Mouse (Mus musculus) gonadal fat pad, adult 2 months (tissue): Measurements from ENCODE around the gene Actrt2. TPM values are rescaled to one million over a fixed set of nuclear protein-coding genes. Genes with fewer than 3 reads are reported as not detected.

Source experiments
- DNase-seq: peaks from one replicate; pipeline ENCODE4 v3.0.0-alpha.2; 2012; ENCODE audit warnings: low read depth
- polyA plus RNA-seq: library from polyadenylated mRNA; depleted of rRNA; stranded (reverse); fragments of >200 nt; gene quantifications from 2 replicates; pipeline ENCODE4 v1.2.3, GENCODE M21; 2012; rRNA removed

Gene Actrt2
- polyA plus RNA-seq, 1 experiment: 1.6 TPM

GRCm38 (mm10) chr4:154638320-154638886 lies 29.3 kb downstream of the Actrt2 start:
- no peak for DNase-seq

DNA sequence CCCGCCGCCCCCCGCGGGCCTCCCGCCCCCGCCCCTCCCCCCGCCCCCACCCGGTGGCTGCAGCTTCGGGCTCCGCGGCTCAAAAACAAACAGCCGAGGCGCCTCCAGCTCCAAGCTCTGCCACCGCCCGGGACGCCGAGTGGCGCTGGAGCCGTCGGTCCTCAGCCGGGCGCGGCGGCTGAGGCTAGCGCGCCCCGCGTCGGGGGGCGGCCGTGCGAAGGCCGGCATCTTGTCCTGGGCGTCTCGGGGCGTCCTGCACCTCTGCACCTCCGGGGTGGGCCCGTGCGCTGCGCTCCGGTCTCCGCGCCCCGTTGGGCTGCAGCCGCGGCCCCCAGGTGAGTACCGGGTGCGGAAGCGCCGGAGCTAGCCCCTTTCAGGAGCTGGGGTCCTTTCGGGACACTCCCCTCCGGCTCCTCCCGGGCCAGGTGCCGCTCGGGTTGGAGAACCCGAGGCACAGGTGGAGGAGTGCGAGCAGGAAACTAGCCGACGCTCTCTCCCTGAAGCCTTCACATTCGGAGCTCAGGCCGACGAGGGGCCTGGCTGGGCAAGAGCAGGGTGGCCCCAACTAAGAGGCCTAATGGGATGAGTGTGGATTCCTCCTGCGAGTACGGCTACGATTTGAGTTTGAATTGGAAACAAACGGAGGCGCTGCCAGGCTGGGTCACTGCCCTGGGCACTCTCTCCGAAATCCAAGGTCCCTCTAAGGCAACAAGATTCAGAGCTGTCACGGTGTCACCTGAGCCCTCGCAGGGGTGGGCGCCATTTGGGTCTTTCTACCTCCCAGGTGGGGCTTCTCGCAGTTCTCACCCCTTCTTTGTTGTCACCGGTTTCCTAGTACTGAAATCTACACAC lies 30.0 kb downstream of the Actrt2 start:
- DNase-seq: no peak

DNA sequence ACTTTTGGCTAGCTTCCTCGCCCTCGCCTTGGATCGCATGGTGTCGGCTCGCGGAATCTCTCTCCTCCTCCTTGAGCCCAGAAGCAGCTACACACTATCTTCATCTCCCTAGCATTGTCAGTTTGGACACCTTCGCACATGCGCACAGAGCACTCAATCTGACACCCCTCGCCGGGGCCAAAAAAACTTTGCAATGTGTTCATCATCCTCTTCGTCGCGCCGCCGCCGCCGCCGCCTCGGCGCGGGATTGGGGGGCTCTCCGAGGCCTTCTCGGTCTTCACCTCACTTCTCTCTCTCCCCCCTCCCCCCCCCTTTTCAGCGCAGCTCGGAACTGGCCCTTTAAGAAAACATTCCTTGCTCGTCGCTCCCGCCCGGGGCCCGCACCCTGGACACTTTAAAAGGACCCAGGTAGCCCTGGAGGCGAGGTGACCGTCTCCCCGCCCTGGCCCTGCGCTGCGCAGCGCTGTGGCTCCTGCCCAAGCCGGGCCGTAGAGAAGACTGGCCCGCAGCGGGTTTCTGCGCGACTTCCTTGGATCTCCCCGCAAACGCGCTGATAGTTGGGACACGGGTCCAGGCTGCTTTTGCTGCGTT lies 30.9 kb downstream of the Actrt2 start, which contains the start of gene Prdm16:
Gene Prdm16, minus strand, starts transcription at position 153 of the 591 bp plus-strand sequence.
- DNase-seq: no peak

GRCm38 (mm10) chr4:154636053-154636433 lies 31.6 kb downstream of the Actrt2 start:
- DNase-seq: no peak

GRCm38 (mm10) chr4:154635241-154636052 lies 32.2 kb downstream of the Actrt2 start:
- DNase-seq: no peak

DNA sequence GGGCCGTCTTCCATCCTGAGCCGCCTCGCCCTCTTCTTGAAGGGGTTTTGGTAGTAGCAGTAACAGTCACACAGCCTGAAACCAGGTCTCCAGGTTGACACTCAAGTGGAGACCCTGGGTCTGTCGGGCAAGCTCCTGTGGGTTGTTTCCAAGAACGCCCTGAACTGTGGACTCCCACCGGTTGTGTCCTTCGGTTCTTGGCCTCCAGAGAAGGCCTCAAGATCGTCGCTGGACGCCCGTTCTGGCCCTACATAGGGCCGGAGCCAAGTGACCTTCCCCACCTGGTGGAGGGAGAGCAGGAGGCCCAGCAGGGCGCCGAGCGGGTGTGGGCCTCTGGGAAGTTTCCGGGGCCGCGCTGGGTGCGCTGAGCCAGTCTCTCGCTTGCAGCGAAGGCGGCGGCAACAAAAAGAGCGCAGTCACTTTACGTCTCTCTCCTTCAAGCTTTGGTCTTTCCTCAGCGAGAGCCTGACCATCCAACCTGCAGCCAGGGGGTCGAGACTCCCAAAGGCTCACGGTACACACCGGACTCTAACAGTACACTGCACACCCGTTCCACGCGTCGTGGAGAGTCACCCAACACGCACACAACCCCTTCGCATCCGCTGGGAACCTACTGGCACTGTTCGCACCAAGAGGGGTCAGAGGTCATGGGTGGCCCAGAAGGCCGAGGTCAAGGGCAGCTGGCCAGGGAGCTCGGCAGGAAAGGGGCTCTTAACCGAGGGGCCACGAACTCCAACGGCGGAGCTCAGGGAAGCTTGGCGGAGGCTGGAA lies 33.0 kb downstream of the Actrt2 start:
- DNase-seq: no peak

- no peak for DNase-seq
Measured at GRCm38 (mm10) chr4:154634001-154634400, 33.7 kb downstream of the Actrt2 start.

- no peak for DNase-seq
Measured at GRCm38 (mm10) chr4:154632800-154633764, 34.6 kb downstream of the Actrt2 start.

- DNase-seq: no peak
Measured at GRCm38 (mm10) chr4:154630763-154631162, 36.9 kb downstream of the Actrt2 start.

GRCm38 (mm10) chr4:154627419-154628142 lies 40.1 kb downstream of the Actrt2 start:
- no peak for DNase-seq

DNA sequence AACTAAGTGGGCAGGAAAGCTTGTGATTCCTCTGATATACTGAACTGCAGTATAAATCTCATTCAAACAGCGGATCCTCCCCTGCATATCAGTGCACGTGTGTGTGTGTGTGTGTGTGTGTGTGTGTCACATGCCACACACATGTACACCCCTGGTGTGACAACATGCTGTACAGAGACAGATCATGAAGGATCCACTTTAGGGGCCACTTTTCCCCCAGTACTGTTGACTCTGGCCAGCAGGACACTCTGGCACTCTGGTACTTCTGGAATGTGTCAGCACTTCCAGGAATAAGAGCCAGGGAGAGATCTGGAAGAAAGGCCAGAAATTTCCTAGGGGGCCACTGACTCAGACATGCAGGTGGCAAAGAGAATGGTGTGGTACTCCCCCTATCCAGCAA lies 41.4 kb downstream of the Actrt2 start:
- DNase-seq: no peak

- DNase-seq: no peak
Measured at GRCm38 (mm10) chr4:154625710-154626109, 42.0 kb downstream of the Actrt2 start.

- DNase-seq: no peak
Measured at GRCm38 (mm10) chr4:154623241-154623640, 44.4 kb downstream of the Actrt2 start.

DNA sequence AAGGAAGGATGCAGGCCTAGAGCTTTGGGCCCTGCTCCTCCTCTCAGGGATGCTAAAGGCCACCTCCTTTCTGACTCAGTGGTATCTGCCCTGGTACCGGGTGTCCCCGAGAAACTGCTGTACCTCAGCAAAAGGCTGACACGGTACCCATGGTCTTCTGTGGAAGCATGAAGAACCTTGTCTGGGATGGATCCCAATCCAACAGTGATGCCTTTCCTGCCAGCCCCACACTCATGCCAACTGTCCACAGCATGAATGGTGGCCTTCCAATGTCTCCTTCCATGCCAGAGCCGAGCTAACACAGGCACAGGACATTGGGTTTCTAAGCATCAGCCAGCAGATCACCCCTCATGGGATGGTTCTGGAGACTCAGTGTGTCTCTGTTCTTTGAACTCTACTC lies 45.1 kb downstream of the Actrt2 start:
- DNase-seq: no peak

Other genes starting within 250 kb of the Actrt2 start
- gene Prdm16, start 31.0 kb downstream of the Actrt2 start, polyA plus RNA-seq: 7.3 and 9.2 TPM in 2 replicates
- 0.92 and 1.3 TPM in 2 replicates for gene Ttc34, start 169.6 kb upstream of the Actrt2 start, polyA plus RNA-seq
- gene Mmel1, start 201.7 kb upstream of the Actrt2 start, polyA plus RNA-seq: 0.32 and 0.56 TPM in 2 replicates
- gene Fam213b, start 231.3 kb upstream of the Actrt2 start, polyA plus RNA-seq: 54.8 and 120 TPM in 2 replicates